Mouse (Mus musculus) adipocyte (in vitro differentiated cells): ENCODE measurements around the gene Ick.
"Not testable (repeated sequence)": the region's sequence is repeated elsewhere in the genome, so short reads cannot be mapped to it uniquely, and the experiment has no call there.

Source experiments
- DNase-seq: peaks from one replicate; pipeline ENCODE4 v3.0.0-alpha.2; 2016; ENCODE audit warnings: low spot score

The Ick gene

GRCm38 (mm10) chr9:78149770-78150169 is 40.8 kb downstream of the Ick start:
- DNase-seq = not testable (repeated sequence)

- DNase-seq = no peak
Measured at GRCm38 (mm10) chr9:78154211-78154977, 45.4 kb downstream of the Ick start.

GRCm38 (mm10) chr9:78157221-78157620 is 48.2 kb downstream of the Ick start:
- DNase-seq = no peak

- no peak for DNase-seq
Measured at GRCm38 (mm10) chr9:78163291-78163690, 54.3 kb downstream of the Ick start.

GRCm38 (mm10) chr9:78164741-78165140 is 55.7 kb downstream of the Ick start:
- DNase-seq = no peak

- no peak for DNase-seq
Measured at GRCm38 (mm10) chr9:78165454-78165853, 56.5 kb downstream of the Ick start.

GRCm38 (mm10) chr9:78166694-78167452 is 57.9 kb downstream of the Ick start:
- DNase-seq = no peak

GRCm38 (mm10) chr9:78167453-78167969 is 58.5 kb downstream of the Ick start:
- DNase-seq = no peak

- no peak for DNase-seq
Measured at GRCm38 (mm10) chr9:78168864-78169263, 59.9 kb downstream of the Ick start.

GRCm38 (mm10) chr9:78174016-78174415 is 65.0 kb downstream of the Ick start:
- no peak for DNase-seq

- not testable (repeated sequence) for DNase-seq
Measured at GRCm38 (mm10) chr9:78174925-78175276, 65.9 kb downstream of the Ick start.

GRCm38 (mm10) chr9:78175277-78176200 is 66.5 kb downstream of the Ick start:
- DNase-seq = peak; percentile 96

- DNase-seq = peak; percentile 86
Measured at GRCm38 (mm10) chr9:78176201-78176727, 67.3 kb downstream of the Ick start.

GRCm38 (mm10) chr9:78176831-78177230 is 67.8 kb downstream of the Ick start:
- DNase-seq = peak; percentile 64

GRCm38 (mm10) chr9:78178197-78178596 is 69.2 kb downstream of the Ick start:
- DNase-seq = no peak

GRCm38 (mm10) chr9:78179071-78179470 is 70.1 kb downstream of the Ick start:
- no peak for DNase-seq

GRCm38 (mm10) chr9:78182474-78182873 is 73.5 kb downstream of the Ick start, which contains the start of gene Gsta4:
TSS of gene Gsta4 (plus strand) at chr9:78182774.
- not testable (repeated sequence) for DNase-seq

- DNase-seq = peak; percentile 85
Measured at GRCm38 (mm10) chr9:78185686-78186085, 76.7 kb downstream of the Ick start.

- DNase-seq = no peak
Measured at GRCm38 (mm10) chr9:78188910-78189309, 79.9 kb downstream of the Ick start.

GRCm38 (mm10) chr9:78190651-78191634 is 82.0 kb downstream of the Ick start:
- DNase-seq = no peak
